Mouse (Mus musculus): Measurements from ENCODE around the gene Cxcr2. TPM values are rescaled to one million over a fixed set of nuclear protein-coding genes. Genes with fewer than 3 reads are reported as not detected.

The Cxcr2 gene
- total and polyA plus RNA-seq, 3 experiments = 0.14 to 1.3 (median 0.52) TPM

- H3K27ac ChIP-seq = no peak overlapping the region
- 43% methylated on average over 7 of the region's 7 CpGs for WGBS
- no peaks in the 10 kb centered on the region for H3K36me3 ChIP-seq (ENCODE audit: control insufficient read depth, insufficient read depth, low read length)
- H3K4me3 ChIP-seq = no peak overlapping the region
- DNase-seq = peak; percentile 7 to 19
- no peaks in the 10 kb centered on the region for H3K79me2 ChIP-seq (replicated peaks; ENCODE audit: control insufficient read depth, insufficient read depth, low read length)
- no peaks in the 10 kb centered on the region for H3K27me3 ChIP-seq (ENCODE audit: control insufficient read depth, insufficient read depth, low read length)
- no peak overlapping the region for H3K9ac ChIP-seq (ENCODE audit: low read depth, low read length)
- intact Hi-C loops (cut with DNase I) = loop anchor here (1.0 to 2.0 kb wide), 5 partner anchors 55 to 247 kb away; partner anchors contain the start of genes Aamp and Pnkd
- no peaks in the 10 kb centered on the region for H3K4me1 ChIP-seq (ENCODE audit: control insufficient read depth, insufficient read depth, low read length)
- TF ChIP-seq EP300 (IDR thresholded peaks at IDR 0.05; ENCODE audit: insufficient read depth, low read depth, low read length) (0 out of 2 replicates have a peak, but pooled peaks have one; percentile 7), CTCF (IDR thresholded peaks at IDR 0.05) (no peak; the same call in none of the 2 replicates)
These were observed 52.1 kb downstream of the Cxcr2 start for GRCm38 (mm10) chr1:74205881-74206280.

GRCm38 (mm10) chr1:74206642-74207041 is 52.9 kb downstream of the Cxcr2 start:
- H3K79me2 ChIP-seq (replicated peaks; ENCODE audit: control insufficient read depth, insufficient read depth, low read length) = no peaks in the 10 kb centered on the region

GRCm38 (mm10) chr1:74207906-74208305 is 54.1 kb downstream of the Cxcr2 start:
- no peaks in the 10 kb centered on the region for H3K79me2 ChIP-seq (replicated peaks; ENCODE audit: control insufficient read depth, insufficient read depth, low read length)
- intact Hi-C loops (cut with DNase I) = loop anchor here (2.0 kb wide), 3 partner anchors 53 to 245 kb away; no protein-coding TSS in a partner anchor
- H3K36me3 ChIP-seq (ENCODE audit: control insufficient read depth, insufficient read depth, low read length) = no peaks in the 10 kb centered on the region
- no peak overlapping the region for H3K9ac ChIP-seq (ENCODE audit: low read depth, low read length)
- TF ChIP-seq CTCF (IDR thresholded peaks at IDR 0.05) (no peak), EP300 (IDR thresholded peaks at IDR 0.05; ENCODE audit: insufficient read depth, low read depth, low read length) (no peak), POLR2A (IDR thresholded peaks at IDR 0.05; ENCODE audit: insufficient read depth, low read depth, low read length) (no peak)
- DNase-seq = no peak
- 59% methylated on average over 9 of the region's 9 CpGs for WGBS
- H3K4me3 ChIP-seq = no peak overlapping the region
- H3K27ac ChIP-seq = no peak overlapping the region
- no peaks in the 10 kb centered on the region for H3K4me1 ChIP-seq (ENCODE audit: control insufficient read depth, insufficient read depth, low read length)
- no peaks in the 10 kb centered on the region for H3K27me3 ChIP-seq (ENCODE audit: control insufficient read depth, insufficient read depth, low read length)

More at GRCm38 (mm10) chr1:74206642-74207041, 52.9 kb downstream of the Cxcr2 start:
- intact Hi-C loops (cut with DNase I) = loop anchor here (1.0 to 2.0 kb wide), 4 partner anchors 54 to 246 kb away; partner anchors contain the start of genes Aamp and Pnkd
- DNase-seq = no peak
- Histone ChIP-seq H3K27me3 (ENCODE audit: control insufficient read depth, insufficient read depth, low read length) (no peaks in the 10 kb centered on the region), H3K27ac (no peak overlapping the region), H3K4me1 (ENCODE audit: control insufficient read depth, insufficient read depth, low read length) (no peaks in the 10 kb centered on the region), H3K9ac (ENCODE audit: low read depth, low read length) (no peak overlapping the region), H3K4me3 (no peak overlapping the region), H3K36me3 (ENCODE audit: control insufficient read depth, insufficient read depth, low read length) (no peaks in the 10 kb centered on the region)
- no peak for TF ChIP-seq CTCF (IDR thresholded peaks at IDR 0.05)
- TF ChIP-seq POLR2A (IDR thresholded peaks at IDR 0.05; ENCODE audit: insufficient read depth, low read depth, low read length) = no peak
- TF ChIP-seq EP300 (IDR thresholded peaks at IDR 0.05; ENCODE audit: insufficient read depth, low read depth, low read length) = no peak
- WGBS = 65% methylated on average over 8 of the region's 8 CpGs

GRCm38 (mm10) chr1:74208941-74209340 is 55.2 kb downstream of the Cxcr2 start:
- H3K27ac ChIP-seq = no peak overlapping the region
- no peaks in the 10 kb centered on the region for H3K36me3 ChIP-seq (ENCODE audit: control insufficient read depth, insufficient read depth, low read length)
- no peaks in the 10 kb centered on the region for H3K27me3 ChIP-seq (ENCODE audit: control insufficient read depth, insufficient read depth, low read length)
- no peaks in the 10 kb centered on the region for H3K4me1 ChIP-seq (ENCODE audit: control insufficient read depth, insufficient read depth, low read length)
- no peak overlapping the region for H3K9ac ChIP-seq (ENCODE audit: low read depth, low read length)
- intact Hi-C loops (cut with DNase I) = no loop called here
- DNase-seq = no peak
- H3K4me3 ChIP-seq = no peak overlapping the region
- H3K79me2 ChIP-seq (replicated peaks; ENCODE audit: control insufficient read depth, insufficient read depth, low read length) = no peaks in the 10 kb centered on the region
- WGBS = 91% methylated on average over 8 of the region's 8 CpGs
- no peak for TF ChIP-seq POLR2A (IDR thresholded peaks at IDR 0.05; ENCODE audit: insufficient read depth, low read depth, low read length)
- no peak for TF ChIP-seq CTCF (IDR thresholded peaks at IDR 0.05)
- TF ChIP-seq EP300 (IDR thresholded peaks at IDR 0.05; ENCODE audit: insufficient read depth, low read depth, low read length) = no peak

Small RNAs within 50 kb of the gene (microRNA-seq; reads per million reads assigned to microRNA genes)
- gene Mir1928 = 0 reads per million in 2 experiments

Other genes with a start within 250 kb of the Cxcr2 start
- gene Tns1, start 29.5 kb upstream of the Cxcr2 start, total RNA-seq (2021) = 100 to 1,000 TPM; 629 to 748 TPM
- 329 and 365 TPM in 2 replicates for gene Tns1, start 29.5 kb upstream of the Cxcr2 start, polyA plus RNA-seq (2012; rRNA removed)
- 1 to 10 TPM; 1.1 to 1.2 TPM for gene Rufy4, start 28.4 kb upstream of the Cxcr2 start, total RNA-seq (2021)
- 0.59 and 1.0 TPM in 2 replicates for gene Rufy4, start 28.4 kb upstream of the Cxcr2 start, polyA plus RNA-seq (2012; rRNA removed)
- not detected for gene Cxcr1, start 40.6 kb downstream of the Cxcr2 start, total RNA-seq (2021)
- not detected in 2 replicates for gene Cxcr1, start 40.6 kb downstream of the Cxcr2 start, polyA plus RNA-seq (2012; rRNA removed)
- 100 to 1,000 TPM; 130 to 132 TPM for gene Arpc2, start 82.1 kb downstream of the Cxcr2 start, total RNA-seq (2021)
- gene Arpc2, start 82.1 kb downstream of the Cxcr2 start, polyA plus RNA-seq (2012; rRNA removed) = 85.5 and 111 TPM in 2 replicates
- not detected for gene Gpbar1, start 124.6 kb downstream of the Cxcr2 start, total RNA-seq (2021)
- 0.14 and 0.15 TPM in 2 replicates for gene Gpbar1, start 124.6 kb downstream of the Cxcr2 start, polyA plus RNA-seq (2012; rRNA removed)
- 100 to 1,000 TPM in 1 of 2 experiments, 10 to 100 TPM in 1; 89.3 to 100 TPM for gene Aamp, start 130.7 kb downstream of the Cxcr2 start, total RNA-seq (2021)
- gene Aamp, start 130.7 kb downstream of the Cxcr2 start, polyA plus RNA-seq (2012; rRNA removed) = 116 and 135 TPM in 2 replicates
- gene Pnkd, start 130.9 kb downstream of the Cxcr2 start, total RNA-seq (2021) = 100 to 1,000 TPM; 126 to 140 TPM
- gene Pnkd, start 130.9 kb downstream of the Cxcr2 start, polyA plus RNA-seq (2012; rRNA removed) = 104 and 113 TPM in 2 replicates
- gene Tmbim1, start 151.6 kb downstream of the Cxcr2 start, total RNA-seq (2021) = 10 to 100 TPM; 41.3 to 48.1 TPM
- gene Tmbim1, start 151.6 kb downstream of the Cxcr2 start, polyA plus RNA-seq (2012; rRNA removed) = 97.1 and 148 TPM in 2 replicates
- under 1 TPM; 0.29 to 0.34 TPM for gene Catip, start 208.1 kb downstream of the Cxcr2 start, total RNA-seq (2021)
- gene Catip, start 208.1 kb downstream of the Cxcr2 start, polyA plus RNA-seq (2012; rRNA removed) = 1.1 and 2.3 TPM in 2 replicates
- gene Slc11a1, start 221.2 kb downstream of the Cxcr2 start, total RNA-seq (2021) = 1 to 10 TPM; 5.2 to 5.8 TPM
- 12.3 and 13.0 TPM in 2 replicates for gene Slc11a1, start 221.2 kb downstream of the Cxcr2 start, polyA plus RNA-seq (2012; rRNA removed)
- gene Ctdsp1, start 237.5 kb downstream of the Cxcr2 start, total RNA-seq (2021) = 100 to 1,000 TPM; 122 to 137 TPM
- gene Ctdsp1, start 237.5 kb downstream of the Cxcr2 start, polyA plus RNA-seq (2012; rRNA removed) = 122 and 127 TPM in 2 replicates

All from heart, adult 2 months (tissue).